Mouse (Mus musculus) thymus, postnatal 25 days (tissue): Measurements from ENCODE around the gene Cfd.

Experiments used
- DNase-seq: peaks from one replicate; pipeline ENCODE4 v3.0.0; 2022

The Cfd gene

GRCm38 (mm10) chr10:79934794-79935569 lies 44.3 kb downstream of the Cfd start:
- no peak for DNase-seq

GRCm38 (mm10) chr10:79936284-79936910 lies 45.7 kb downstream of the Cfd start:
- no peak for DNase-seq

GRCm38 (mm10) chr10:79936911-79937441 lies 46.3 kb downstream of the Cfd start:
- DNase-seq: peak; percentile 66

GRCm38 (mm10) chr10:79937775-79938526 lies 47.3 kb downstream of the Cfd start:
- DNase-seq: no peak

- DNase-seq: no peak
These were observed 50.1 kb downstream of the Cfd start for GRCm38 (mm10) chr10:79940749-79941148.
